Mouse (Mus musculus): Measurements from ENCODE around the gene Aspdh.

Aspdh gene

DNA sequence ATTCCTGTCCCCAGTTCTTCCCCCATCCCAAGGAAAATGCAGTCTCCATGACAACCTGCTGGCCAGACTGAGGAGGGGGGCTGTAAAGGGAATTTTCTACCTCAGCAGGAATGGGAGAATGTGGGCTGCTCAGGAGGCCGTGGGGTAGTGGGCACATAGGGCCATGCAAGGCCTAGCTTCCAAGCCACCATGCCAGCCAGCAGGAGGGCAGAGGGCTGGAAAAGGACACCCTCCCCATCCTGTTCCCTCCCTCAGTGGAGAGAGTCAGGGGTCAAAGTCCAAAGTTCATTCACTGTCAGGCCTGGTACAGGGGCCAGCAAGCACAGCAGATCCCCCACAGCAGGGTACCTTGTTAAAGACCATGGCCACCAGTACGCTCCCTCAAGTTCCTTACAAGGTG lies at the start of gene Aspdh:
Gene Aspdh (plus strand): TSS at position 281 of the 400 bp plus-strand sequence.
- in situ Hi-C loops (cut with MboI; ENCODE audit: unreplicated experiment in 2 of 2): loop anchor here (10.0 to 25.0 kb wide), 3 partner anchors 80 to 778 kb away; partner anchors contain the start of genes 1700008O03Rik (in 1 of the 2), Klk14 (in 1 of the 2) and Syt3 (in 1 of the 2)

DNA sequence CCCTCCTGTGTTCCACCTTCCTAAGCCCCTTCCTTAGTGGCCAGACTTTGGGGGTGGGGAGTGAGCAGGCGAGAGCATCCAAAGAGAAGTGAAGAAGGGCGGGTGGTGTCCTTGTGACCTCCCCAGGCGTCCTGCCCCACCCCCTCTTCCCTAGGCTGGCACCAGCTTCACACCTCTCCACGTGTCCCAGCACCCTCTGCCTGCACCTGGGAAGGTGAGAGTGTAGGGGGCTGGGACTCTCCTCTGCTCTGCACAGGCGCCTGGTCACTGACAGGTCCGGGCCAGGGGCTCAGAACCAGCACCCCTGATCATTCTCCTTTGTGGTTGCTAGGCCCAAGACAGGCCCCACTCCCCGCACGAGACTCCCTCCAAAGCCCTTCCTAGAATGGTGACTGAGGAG lies 37.5 kb upstream of the Aspdh start:
- in situ Hi-C loops (cut with MboI; ENCODE audit: unreplicated experiment in 2 of 2): no loop called here

DNA sequence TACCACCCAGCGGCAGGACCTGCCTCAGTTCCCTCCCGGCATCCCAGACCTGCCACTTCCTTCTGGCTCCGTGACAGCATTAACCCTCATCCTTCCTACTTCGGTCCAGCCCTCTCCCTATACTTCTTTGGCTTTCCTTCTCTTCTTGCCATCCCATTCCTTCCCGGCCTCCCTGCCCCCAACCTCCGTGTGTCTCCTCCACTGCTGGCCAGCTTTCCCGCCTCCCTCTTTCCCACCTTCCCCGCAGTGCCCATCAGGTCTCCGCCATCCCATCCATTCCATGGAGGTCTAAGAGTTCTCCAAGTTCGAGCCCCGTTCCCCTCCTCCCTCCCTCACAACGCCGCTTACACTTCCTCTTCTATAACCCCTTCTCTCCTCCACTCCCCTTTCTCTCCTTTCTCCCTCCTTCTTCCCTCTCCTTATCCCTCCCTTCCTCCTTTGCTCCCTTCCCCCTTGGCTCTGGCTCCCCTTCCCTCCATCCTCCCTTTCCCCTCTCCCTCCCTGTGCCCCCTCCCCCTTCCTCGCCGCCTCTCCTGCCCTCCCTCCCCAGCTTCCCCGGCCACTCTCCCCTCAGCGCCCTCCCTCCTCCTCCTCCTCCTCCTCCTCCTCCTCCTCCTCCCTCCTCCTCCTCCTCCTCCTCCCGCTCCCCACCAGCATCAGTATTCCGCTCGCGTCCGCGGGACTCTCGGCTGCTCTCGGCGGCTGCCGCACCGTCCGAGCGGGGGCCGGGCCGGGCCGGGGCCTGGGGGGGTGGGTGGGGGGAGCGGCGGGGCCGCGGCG lies 36.8 kb upstream of the Aspdh start:
- in situ Hi-C loops (cut with MboI; ENCODE audit: unreplicated experiment in 2 of 2): no loop called here

DNA sequence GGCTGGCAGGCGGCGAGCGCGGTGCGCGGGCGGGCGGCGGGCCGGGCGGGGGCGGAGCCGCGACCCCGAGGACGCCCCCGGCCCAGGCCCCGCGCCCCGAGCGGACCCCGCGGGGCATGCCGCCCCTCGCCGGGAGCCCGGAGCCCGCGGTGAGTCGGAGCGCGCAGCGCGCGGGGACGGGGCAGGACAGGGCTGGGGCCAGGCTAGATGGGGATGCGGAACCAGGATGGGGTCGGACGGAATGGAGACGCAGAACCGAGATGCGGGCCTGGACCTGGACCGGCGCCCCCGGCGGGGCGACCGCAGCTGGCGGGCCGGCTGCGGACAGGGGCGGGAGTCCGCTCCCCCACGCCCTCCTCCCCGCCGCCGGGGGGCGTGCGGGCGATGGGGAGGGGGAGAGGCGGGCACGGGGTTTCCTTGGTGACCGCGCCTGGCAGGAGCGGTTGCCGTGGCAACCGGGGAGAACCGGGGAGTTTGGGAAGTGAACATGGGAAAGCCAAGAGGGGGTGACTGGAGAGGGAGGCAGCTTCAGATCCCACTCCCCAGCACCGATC lies 36.1 kb upstream of the Aspdh start, which contains the start of gene Lrrc4b:
Gene Lrrc4b (plus strand): TSS at position 51 of the 554 bp plus-strand sequence.
- in situ Hi-C loops (cut with MboI; ENCODE audit: unreplicated experiment in 2 of 2): no loop called here

DNA sequence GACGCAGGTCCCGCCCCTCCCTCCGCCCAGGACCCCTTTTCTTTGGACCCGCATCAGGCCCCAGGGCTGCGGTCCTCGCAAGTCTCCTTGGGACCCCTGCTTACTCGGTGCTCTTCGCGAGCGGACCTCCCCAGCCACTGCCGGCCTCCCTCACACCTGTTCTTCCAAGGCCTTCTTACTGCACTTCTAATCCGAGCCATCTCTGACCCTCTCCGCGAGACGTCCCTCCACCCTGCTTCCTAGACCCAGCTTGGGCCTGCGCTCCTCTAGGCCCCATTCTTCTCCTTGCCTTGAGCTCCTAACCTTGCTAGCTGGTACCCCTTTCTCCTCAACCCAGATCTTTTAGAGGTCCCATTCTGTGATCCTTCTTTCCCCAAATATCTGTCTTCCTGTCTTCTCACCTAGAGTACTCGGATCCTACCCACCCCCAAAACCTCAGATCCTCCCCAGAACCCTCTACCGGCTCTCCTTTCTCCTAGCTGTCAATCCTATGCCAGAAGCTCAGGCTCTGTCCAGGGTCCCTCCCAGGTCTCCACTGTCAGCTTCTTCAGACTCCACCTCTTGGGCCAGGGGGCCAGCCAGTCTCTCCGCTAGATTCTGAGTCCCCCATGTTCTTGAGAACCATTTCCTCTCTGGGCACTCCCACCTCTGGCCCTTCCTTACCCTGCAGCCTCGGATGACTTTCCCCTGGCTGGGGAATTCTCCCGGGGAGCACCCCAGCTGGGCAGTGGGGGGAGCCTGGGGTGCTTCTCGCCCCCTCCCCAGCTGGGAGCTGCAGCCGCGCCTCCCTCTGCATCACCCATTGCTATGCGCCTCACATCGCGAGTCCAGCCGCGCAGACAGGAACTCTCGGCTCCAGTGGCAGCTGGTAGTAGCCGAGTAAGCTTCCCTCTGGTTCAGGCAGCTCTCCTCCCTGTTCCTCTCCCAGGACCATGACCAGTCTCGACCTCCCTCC lies 35.4 kb upstream of the Aspdh start:
- in situ Hi-C loops (cut with MboI; ENCODE audit: unreplicated experiment in 2 of 2): no loop called here

DNA sequence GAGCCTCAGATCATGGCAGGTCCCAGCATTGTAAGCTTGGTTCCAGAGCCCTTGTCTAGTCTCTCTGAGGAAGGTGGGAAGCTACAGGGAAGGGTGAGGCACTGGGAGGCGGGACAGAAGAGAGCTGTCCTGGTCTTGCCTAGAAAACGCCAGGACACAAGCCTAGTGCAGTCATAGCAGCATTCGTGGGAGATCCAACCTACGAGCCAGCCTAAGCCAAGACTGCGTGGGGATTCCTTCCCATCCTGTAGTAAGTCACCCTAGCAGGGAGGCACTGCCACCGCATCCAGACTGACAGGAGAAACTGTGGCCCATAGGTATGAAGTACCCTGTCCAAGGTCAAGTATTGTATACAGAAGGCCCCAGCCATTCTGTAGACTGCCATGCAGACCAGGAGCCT lies 32.6 kb upstream of the Aspdh start:
- in situ Hi-C loops (cut with MboI; ENCODE audit: unreplicated experiment in 2 of 2): no loop called here

DNA sequence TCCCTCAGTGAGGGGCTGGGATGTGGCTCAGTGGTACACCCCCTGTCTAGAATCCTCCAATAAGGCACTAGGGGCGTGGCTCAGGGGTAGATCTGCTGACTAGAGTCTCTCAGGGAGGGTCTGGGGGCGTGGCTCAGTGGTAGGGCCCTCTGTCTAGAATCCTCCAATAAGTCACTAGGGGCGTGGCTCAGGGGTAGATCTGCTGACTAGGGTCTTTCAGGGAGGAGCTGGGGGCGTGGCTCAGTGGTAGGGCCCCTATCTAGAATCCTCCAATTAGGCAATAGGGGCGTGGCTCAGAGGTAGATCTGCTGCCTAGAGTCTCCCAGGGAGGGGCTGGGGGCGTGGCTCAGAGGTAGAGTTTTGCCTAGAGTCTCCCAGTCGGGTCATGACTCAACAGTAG lies 31.8 kb upstream of the Aspdh start:
- in situ Hi-C loops (cut with MboI; ENCODE audit: unreplicated experiment in 2 of 2): no loop called here

DNA sequence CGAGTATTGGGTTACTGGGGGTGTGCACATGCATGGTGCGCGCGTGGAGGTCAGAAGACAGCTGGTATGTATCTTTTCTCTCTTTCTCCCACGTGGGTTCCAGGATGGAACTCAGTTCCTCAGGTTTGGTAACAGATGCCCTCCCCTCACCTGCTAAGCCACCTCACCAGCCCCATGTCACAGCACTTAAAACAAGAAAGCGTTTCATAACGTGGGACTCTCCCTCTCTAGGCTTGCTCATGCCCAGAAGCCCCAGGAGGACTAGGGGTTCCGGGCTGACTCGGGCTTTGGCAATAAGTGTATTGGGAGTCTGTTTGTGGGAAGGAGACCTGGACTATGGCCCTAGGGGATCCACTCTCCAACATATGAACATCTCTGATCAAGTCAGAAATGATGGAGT lies 31.1 kb upstream of the Aspdh start:
- in situ Hi-C loops (cut with MboI; ENCODE audit: unreplicated experiment in 2 of 2): no loop called here

DNA sequence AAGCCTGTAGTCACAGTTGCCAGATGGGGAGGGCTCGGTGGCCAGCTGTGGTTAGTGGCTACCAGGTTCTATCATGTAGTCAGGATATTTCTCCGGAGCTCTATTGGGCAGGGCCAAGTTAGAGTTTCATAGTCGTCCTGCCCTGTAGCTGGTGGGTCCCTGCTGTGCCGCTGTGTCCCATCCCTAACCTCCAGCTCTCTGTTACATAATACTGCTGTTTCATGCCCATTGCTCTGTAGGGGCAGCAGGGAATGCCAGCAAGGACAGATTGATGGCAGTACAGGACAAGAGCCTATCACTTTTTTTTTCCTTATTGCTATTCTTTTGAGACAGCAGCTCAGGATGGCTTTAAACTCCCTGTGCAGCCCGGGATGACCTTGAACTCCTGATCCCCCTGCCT lies 29.4 kb upstream of the Aspdh start:
- in situ Hi-C loops (cut with MboI; ENCODE audit: unreplicated experiment in 2 of 2): no loop called here

DNA sequence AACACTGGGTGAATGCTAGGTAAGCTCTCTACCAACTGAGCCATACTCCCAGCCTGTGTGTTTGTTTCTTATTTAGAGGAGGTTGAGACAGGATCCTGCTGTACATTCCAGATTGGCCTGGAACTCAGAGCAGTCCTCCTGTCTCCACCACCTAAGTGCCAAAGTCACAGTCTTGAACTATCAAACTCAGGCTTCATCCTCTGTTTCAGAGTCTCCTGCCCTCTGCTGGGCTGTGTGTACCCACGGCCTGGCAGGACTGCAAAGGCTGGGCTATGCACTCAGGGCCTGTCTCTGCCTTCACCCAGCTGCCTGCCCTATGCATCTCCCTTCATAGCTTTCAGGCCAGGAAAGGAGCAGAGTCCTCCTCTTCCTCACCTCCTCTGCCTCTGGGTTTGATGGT lies 28.9 kb upstream of the Aspdh start:
- in situ Hi-C loops (cut with MboI; ENCODE audit: unreplicated experiment in 2 of 2): no loop called here

DNA sequence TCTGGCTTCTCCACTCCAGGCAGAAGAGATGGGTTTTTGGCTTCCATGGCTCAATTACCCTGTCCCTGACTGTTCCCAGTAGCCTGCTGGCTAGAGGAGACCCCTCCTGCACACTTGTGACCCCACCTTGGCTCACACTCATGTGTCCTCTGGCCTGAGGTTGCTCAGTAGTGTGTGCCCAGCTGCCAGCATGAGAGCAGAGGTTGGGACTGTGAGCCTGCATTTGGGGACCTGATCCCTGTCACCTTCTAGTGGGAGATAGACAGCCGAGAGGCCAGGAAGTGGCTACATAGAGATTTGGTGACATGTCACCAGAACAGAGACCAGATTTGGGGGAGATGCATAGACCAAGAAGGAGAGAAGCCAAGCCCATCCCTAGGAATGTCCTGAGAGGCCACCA lies 28.0 kb upstream of the Aspdh start:
- in situ Hi-C loops (cut with MboI; ENCODE audit: unreplicated experiment in 2 of 2): no loop called here

DNA sequence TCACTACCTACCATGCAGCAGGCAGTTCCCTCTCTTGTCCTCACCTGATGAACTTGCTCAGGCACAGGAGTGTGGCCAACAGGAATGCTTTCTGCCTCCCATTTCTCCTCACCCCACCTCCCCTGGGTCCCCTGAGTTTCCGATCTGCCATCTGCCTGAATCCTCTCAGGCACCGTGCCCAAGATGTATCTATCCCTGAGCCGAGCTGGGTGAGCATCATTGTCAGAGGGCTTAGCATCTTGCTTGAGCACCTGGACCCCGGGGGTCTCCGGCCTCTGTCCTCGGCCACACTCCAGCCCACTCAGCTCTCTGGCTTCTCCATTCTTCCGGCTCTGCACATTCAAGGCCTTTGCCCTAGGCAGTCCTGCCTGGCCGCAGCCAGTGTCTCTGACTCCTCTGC lies 27.3 kb upstream of the Aspdh start:
- in situ Hi-C loops (cut with MboI; ENCODE audit: unreplicated experiment in 2 of 2): no loop called here

DNA sequence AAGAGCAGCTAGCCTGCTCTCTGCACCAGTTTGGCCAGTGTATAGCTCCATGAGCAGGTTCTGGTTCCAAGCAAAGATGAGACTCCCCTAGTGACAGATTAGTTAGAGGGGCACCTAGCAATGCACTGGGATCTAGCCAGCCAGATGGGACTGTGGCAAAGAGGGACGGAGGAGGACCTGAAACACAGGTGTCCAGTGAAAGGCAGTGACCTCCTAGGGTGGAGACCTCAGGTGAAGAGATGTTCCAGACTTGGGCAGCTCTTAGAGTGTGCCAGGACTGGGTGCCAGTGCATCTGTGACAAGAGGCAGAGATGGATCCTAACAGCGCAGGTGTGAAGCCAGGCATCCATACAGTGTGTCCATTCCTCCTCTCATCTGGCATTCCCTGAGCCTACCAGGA lies 25.5 kb upstream of the Aspdh start:
- in situ Hi-C loops (cut with MboI; ENCODE audit: unreplicated experiment in 2 of 2): no loop called here

DNA sequence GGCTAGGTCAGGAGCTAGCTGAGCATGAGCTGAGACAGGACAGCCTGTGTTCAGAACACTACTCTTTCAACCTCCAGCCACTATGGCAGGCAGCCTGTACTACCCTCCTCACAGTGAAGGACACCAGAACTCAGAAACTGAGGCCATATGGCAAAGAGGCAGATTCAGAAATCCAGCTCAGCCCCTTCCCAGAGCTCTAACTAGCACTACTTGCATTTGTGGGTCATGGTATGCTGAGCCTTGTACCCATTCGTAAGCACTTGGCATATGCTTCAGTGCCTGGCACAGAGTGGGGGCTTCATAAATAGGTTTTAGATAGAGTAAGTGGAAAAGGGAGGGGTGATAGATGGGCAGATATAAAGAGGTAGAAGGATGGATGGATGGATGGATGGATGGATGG lies 24.7 kb upstream of the Aspdh start:
- in situ Hi-C loops (cut with MboI; ENCODE audit: unreplicated experiment in 2 of 2): no loop called here

DNA sequence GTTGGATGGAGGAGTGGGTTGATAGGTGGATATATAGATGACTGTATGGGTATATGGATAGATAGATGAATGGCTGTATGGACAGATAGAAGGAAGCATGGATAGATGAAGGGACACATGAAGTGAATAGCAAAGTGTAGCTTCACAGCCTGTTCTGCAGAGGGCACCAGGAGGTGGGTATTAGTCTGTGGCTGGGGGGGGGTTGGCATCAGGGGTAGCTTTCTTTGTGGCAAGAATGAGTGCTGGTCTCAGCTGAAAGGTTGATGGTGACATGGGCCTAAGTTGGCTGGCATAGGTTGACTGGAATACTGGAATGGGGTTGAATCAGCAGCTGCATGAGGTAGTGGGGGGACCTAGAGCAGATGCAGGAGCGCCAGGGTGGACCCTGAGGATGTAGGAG lies 24.0 kb upstream of the Aspdh start:
- in situ Hi-C loops (cut with MboI; ENCODE audit: unreplicated experiment in 2 of 2): no loop called here

DNA sequence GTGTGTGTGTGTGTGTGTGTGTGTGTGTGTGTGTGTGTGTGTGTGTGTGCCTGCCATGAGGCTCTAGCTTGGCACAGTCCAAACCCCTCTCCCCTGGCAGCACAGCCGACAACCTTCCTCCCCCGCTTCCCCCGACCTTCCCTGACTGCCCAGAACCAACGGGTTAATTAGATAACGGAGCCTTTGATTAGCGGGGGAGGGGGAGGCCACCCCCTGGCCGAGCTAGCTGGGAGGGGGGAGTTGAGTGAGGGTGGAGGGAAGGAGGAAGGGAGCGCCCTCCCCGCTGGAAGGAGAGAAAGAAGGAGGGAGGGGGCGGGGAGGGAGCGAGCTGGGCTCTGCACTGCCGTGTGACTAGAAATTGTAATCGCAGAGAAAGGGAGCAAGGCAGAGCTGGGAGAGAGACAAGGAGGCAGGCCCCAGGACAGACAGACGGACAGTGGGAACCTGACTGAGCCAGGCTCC lies 23.5 kb upstream of the Aspdh start:
- in situ Hi-C loops (cut with MboI; ENCODE audit: unreplicated experiment in 2 of 2): no loop called here

DNA sequence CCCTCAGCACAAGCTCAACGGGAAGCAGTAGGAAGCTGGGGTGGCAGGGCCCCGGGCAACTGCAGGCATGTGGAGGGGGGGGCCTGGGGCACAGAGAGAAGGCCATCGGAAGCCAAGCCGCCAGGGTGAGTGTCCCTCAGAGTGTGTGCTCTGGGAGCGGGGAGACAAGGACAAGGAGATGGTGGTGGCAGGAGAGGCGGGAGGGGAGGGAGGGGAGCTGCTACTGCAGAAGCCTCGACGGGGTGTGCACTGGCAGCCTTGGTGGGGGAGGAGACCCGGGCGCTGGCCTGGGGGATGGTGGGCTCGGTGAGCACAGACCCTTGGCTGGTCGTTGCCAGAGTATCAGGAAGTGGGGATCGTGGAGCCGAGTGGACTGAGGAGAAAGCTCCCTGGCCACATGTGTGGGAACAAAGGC lies 22.8 kb upstream of the Aspdh start:
- in situ Hi-C loops (cut with MboI; ENCODE audit: unreplicated experiment in 2 of 2): no loop called here

DNA sequence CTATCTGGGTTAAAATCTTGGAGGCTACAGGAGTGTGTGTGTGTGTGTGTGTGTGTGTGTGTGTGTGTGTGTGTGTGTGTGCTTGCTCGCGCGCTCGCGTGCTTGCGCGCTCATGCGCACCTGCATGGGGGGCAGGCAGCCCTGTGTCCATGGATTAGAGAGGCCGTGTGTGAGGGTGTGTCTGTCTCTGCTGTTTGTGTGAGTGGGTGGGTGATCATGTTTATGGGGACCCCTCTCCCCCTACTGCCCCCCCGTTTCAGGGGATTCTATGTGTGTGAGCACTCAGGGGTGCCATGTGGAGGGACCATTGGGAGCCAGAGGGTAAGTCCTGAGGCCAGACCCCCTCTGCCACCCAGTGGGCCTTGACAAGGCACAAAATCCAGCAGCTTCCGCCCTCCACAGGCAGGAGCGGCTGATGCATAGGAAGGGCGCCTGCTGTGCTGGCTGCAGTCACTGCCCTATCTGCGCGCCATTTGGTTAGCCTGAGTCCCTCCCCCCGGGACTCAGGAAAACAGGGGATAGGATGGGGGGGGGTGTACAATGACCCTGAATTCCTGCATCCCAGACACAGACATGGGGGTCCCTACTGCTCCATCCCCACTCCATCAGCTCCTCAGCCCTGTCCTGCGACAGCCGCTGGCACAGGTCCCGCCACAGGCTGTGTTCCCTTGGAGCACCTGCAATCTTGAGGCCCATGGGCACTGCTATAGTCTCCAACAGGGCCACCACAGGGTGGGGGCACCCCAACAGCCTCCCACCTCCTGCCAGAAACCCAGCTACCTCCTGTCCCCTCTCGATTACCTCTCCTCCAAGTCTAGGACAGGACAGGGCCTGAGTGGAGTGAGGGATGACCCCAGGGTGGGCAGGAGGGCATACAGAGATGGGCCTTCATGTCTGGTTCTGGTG lies 21.7 kb upstream of the Aspdh start:
- in situ Hi-C loops (cut with MboI; ENCODE audit: unreplicated experiment in 2 of 2): no loop called here

DNA sequence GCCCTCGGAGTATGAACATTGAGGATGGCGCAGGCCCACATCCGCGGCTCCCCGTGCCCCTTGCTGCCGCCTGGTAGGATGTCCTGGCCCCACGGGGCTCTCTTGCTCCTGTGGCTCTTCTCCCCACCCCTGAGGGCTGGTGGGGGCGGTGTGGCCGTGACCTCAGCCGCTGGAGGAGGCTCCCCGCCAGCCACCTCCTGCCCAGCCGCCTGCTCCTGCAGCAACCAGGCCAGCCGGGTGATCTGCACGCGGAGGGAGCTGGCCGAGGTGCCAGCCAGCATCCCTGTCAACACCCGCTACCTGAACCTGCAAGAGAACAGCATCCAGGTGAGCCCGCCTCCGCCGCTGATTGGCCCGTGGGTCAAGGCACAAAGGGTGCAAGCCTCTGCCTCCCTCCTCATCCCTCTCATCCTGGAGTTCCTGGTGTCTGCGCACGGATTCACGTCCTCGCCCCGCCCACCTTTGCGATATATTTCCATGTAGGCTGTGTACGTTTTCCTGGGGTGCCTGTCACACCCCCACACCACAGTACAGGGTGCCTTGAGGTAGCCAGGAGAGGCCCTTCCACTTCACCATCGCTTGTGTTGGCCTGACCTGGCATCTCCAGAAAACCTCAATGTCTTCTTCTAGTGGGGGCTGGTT lies 20.2 kb upstream of the Aspdh start:
- in situ Hi-C loops (cut with MboI; ENCODE audit: unreplicated experiment in 2 of 2): no loop called here

DNA sequence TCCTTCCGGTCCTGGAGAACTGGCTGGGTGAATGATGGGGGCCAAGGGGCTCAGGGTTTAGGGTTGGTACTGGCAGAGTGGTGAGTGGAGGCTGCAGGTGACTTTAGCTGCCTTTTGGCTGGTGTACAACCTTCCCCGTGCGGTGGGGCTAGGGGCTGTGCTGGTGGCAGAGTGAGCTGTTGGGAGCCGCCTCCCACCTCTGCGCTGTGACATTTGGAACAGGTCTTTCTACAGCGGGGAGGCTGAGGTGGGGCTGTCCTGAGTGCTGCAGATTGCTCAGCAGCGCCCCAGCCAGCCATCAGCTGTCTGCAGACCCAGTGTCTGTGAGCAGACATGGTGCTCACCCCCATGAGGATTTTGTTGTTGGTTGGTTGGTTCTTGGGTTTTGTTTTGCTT lies 19.7 kb upstream of the Aspdh start:
- in situ Hi-C loops (cut with MboI; ENCODE audit: unreplicated experiment in 2 of 2): no loop called here
